Mouse (Mus musculus) T-helper 17 cell (primary cell): ENCODE data around the gene Mettl7a2.
"Not testable (repeated sequence)": the region's sequence is repeated elsewhere in the genome, so short reads cannot be mapped to it uniquely, and the experiment has no call there.

Source experiments
- in situ Hi-C, 2 experiments: fragments of 300-600 bp; cut with MboI, MseI; formaldehyde crosslinking; loops; 1 replicate in 1 of 2; 2 replicates in 1 of 2; pipeline ENCODE4 v1.15.1; 2025; ENCODE audit warnings: high pct_unique_total_duplicates in 2 of 2

The Mettl7a2 gene

GRCm38 (mm10) chr15:100352711-100353250 is at the start of gene Mettl7a2, which contains the start of gene Methig1:
Gene Mettl7a2 (plus strand): TSS chr15:100353200.
Gene Methig1 (plus strand): TSS chr15:100353149.
- in situ Hi-C loops, result no loop called here

GRCm38 (mm10) chr15:100303428-100304018 is 49.5 kb upstream of the Mettl7a2 start:
- in situ Hi-C loops, result loop anchor here in 1 of 2 experiments (10.0 kb wide), 1 partner anchor 1919 kb away; the partner anchor contains the start of gene Olfr283

DNA sequence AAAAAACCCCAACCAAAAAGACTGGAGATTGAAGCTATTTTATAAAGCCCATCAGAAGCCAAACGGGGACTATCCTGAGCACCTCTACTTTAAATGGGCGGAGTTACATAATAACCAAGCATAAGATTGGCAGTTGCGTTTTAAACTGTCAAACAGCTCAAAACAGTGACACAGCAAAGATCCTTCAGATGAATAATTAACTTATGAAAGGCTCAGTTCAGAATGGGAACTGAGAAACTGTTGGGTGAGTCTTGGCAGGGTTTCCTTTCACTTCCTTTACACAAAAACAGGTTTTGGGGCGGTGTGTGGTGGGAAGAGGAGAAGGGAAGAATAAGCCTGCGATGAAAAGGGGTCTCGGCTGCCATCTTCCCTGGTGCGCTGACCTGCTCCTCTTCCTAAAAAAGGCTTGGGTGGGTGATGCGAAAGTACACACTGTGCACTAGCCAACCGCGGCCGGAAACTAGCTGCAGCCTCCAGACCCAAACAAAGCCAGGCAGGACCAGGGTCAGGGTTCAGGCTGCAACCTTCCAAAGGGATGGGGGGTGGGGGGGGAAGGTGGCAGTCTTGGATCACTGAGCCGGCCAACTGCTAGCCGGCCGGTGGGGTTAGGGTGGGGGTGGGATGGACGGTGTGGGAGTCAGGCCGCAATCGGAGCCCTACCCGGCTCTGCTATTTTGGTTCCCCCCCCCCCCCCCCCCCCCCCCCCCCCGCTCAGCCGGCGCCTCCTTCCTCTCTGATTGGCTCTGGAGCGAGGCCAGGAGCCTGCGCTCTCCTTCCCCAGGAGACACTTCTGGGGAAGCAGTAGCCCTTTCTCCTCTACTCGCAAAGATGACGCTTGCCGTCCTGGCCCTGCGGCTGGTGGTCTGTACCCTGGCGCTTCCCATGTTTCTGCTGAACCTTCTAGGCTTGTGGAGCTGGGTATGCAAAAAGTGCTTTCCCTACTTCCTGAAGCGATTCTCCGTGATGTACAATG is 48.7 kb upstream of the Mettl7a2 start, which contains the start of gene Mettl7a1:
Gene Mettl7a1 (plus strand): TSS at position 122 of the 973 bp plus-strand sequence.
- in situ Hi-C loops, result loop anchor here in 1 of 2 experiments (10.0 kb wide), 1 partner anchor 1920 kb away; the partner anchor contains the start of gene Olfr283

DNA sequence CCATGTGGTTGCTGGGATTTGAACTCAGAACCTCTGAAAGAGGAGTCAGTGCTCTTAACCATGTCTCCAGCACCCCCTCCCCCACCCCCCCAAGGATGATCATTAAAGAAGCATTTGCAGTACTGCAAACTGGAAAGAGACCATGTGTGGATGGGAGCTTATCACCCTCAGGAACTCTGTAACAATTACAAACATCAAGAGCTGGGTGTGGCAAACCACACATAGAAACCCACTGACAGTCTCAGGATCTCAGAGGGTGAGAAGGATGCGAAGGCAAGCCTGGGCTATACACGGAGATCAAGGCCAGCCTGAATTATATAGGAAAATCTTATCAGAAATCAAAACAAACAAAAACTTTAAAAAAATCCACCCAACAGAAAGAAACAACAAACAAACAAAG is 46.8 kb upstream of the Mettl7a2 start:
- in situ Hi-C loops, result loop anchor here in 1 of 2 experiments (10.0 kb wide), 1 partner anchor 1921 kb away; the partner anchor contains the start of gene Olfr283

GRCm38 (mm10) chr15:100307438-100308096 is 45.4 kb upstream of the Mettl7a2 start:
- in situ Hi-C loops, result loop anchor here in 1 of 2 experiments (10.0 kb wide), 1 partner anchor 1923 kb away; the partner anchor contains the start of gene Olfr283

DNA sequence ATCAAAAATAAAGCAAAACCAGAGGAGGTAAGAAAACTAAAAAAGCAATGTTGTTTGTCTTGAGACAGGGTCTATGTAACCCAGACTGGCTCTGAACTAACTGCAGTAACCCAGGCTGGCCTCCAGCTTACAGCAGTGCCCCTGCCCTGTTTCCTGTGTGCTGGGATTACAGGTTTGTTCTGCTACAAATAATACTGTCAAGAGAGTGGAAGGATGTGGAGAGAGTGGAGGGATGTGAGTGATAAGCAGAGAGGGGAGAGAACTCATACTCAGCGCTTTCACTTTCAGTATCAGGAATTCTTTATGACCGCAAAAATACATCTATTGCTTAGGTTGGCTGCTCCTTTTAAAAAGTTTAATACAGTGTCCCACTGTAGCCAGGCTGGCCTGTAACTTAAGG is 40.7 kb upstream of the Mettl7a2 start:
- in situ Hi-C loops, result no loop called here

- in situ Hi-C loops, result no loop called here
These were observed 38.4 kb upstream of the Mettl7a2 start for GRCm38 (mm10) chr15:100314448-100315145.

- in situ Hi-C loops, result not testable (repeated sequence)
These were observed 34.9 kb upstream of the Mettl7a2 start for GRCm38 (mm10) chr15:100318014-100318671.

DNA sequence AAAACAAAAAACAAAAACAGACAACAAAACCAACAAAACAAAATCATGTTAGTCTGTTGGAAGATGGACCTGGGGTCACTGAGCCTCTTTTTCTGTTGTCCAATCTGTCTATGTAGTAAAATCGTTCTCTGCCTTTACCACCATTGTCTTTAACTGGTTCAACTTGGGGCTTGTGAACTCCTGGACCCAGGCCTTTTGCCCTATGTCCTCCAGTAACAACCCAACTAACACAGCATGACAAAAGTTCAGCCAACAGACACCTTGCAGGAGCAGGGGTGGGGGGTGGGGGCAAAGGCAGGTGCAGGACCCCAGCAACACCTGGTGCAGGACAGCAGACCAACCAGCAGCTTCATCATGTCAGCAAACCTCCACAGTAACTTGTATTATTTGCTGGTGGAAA is 33.1 kb upstream of the Mettl7a2 start:
- in situ Hi-C loops, result loop anchor here in 1 of 2 experiments (10.0 kb wide), 1 partner anchor 295 kb away; no protein-coding TSS in a partner anchor

GRCm38 (mm10) chr15:100320295-100320905 is 32.6 kb upstream of the Mettl7a2 start:
- in situ Hi-C loops, result loop anchor here in 1 of 2 experiments (10.0 kb wide), 1 partner anchor 296 kb away; no protein-coding TSS in a partner anchor

GRCm38 (mm10) chr15:100321134-100321533 is 31.9 kb upstream of the Mettl7a2 start:
- in situ Hi-C loops, result loop anchor here in 1 of 2 experiments (10.0 kb wide), 1 partner anchor 296 kb away; no protein-coding TSS in a partner anchor

DNA sequence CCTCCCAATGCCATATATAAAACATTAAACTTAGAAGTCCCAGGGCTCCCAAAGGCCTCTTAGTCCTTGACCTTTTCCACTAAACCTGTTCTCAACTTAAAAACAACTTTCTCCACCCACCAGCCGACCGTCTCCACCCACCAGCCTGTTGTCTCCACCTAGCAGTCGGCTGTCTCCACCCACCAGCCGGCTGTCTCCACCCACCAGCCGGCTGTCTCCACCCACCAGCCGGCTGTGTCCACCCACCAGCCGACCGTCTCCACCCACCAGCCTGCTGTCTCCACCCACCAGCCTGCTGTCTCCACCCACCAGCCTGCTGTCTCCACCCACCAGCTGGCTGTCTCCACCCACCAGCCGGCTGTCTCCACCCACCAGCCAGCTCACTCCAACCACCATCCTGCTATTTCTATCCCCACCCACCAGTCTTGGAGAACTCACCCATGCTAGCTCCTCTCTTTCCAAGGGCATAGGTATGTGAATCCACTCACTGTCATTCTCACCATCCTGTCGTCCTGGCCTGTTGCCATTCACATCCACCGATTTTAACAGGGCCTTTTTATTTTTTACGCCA is 28.9 kb upstream of the Mettl7a2 start:
- in situ Hi-C loops, result loop anchor here in 1 of 2 experiments (10.0 kb wide), 1 partner anchor 299 kb away; no protein-coding TSS in a partner anchor

- in situ Hi-C loops, result loop anchor here (5.0 to 10.0 kb wide), 3 partner anchors 117 to 300 kb away; no protein-coding TSS in a partner anchor
These were observed 27.8 kb upstream of the Mettl7a2 start for GRCm38 (mm10) chr15:100325235-100325634.

DNA sequence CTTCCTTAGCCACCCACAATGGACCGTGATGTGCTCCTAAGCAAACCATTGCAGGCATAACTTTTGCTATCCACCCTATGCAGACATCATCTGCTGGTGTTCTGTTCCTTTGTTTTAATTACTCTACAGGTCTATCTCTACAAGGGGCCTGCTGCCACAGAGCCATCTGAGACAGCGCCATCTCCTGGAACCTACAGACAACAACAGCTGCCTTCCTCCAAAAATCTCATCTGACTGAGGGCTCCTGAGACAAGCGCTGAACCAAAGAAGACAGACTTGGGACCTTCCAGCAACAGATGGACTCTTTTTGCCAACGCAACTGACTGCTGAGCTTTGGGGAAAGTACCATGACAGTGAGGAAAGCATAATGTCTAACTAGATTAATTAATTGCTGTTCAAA is 24.9 kb upstream of the Mettl7a2 start:
- in situ Hi-C loops, result loop anchor here (5.0 to 10.0 kb wide), 3 partner anchors 114 to 303 kb away; no protein-coding TSS in a partner anchor

GRCm38 (mm10) chr15:100329336-100329735 is 23.7 kb upstream of the Mettl7a2 start:
- in situ Hi-C loops, result loop anchor here (5.0 to 10.0 kb wide), 3 partner anchors 113 to 305 kb away; no protein-coding TSS in a partner anchor

GRCm38 (mm10) chr15:100330739-100331138 is 22.3 kb upstream of the Mettl7a2 start:
- in situ Hi-C loops, result loop anchor here (5.0 kb wide), 1 partner anchor 47 kb away; no protein-coding TSS in a partner anchor

DNA sequence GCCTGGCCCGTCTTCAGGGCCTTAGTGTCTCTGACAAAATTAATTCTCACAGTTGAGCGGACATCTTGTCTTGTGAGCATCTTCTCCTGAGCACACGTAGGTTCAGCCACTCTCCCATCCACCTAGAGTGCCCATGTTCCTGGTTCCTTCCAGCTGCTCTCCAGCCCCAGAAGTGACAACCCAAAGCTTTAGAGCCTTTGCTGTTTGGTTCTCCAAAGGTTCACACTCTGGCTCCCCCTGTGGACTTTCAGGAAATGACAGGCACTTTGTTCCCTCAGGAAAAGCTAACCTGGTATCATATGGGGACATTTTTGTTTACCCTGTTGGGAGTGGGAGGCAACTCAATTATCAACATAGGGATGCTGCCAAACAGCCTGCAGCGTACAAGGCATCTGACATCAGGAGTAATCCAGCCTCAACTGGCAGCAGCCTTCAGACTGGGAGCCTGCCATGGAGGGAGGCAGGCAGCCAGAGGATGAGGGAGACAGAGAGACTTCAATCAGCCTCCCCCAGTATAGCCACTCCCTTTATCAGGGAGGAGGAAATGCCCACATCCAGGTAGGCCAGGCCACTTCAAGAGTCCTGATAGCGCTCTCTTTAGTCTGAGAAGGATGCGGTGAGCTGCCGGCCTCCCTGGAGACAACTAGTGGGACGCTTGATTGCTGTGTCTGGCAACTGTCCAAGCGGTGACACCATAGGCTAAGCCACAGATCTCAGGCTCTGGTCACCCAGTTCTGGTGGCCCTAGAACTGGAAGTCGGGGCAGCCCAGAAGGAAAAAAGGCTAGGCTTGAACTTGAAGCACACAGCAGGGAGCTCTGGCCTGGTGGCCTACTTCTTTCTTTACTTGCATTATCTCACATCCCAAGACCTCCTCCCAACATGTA is 20.7 kb upstream of the Mettl7a2 start:
- in situ Hi-C loops, result loop anchor here (5.0 kb wide), 1 partner anchor 45 kb away; no protein-coding TSS in a partner anchor
